In the genomic region with DNA sequence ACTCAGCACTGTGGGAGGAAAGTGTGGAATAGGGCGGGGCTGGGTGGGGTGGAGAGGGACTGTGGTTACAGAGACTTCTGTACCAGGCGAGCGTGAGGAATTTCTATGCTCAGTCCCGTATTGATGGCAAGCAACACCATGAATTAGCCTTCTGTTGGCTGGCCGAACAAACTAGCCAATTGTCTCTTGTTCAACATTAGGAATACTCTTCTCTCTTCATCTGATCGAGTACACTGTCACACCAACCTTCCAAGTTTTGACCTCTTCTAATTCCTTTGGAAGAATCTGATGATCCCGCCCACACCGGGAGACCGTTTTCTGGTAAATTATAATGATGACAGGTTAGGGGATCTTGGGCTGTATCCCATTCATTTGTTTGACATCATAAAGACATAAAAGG, we compare ENCODE assay signal across 8 mouse cellular contexts. TPM values are rescaled to one million over a fixed set of nuclear protein-coding genes. Genes with fewer than 3 reads are reported as not detected.
DNase-seq lines count a peak whose midpoint lies in the region; ATAC-seq and TF ChIP-seq lines count a peak whose summit lies in the region.

No protein-coding gene starts in this region.

- H3K4me1 ChIP-seq in kidney, postnatal 0 days (replicated peaks; ENCODE audit: insufficient read depth, low read length) = peaks cover 10% of the 10 kb centered on the region; the same call in 1 of the 2 replicates
- peaks cover 19% of the 10 kb centered on the region for H3K4me1 ChIP-seq in forebrain, embryonic 12.5 days
- H3K4me1 ChIP-seq in liver, adult 2 months (ENCODE audit: control insufficient read depth, insufficient read depth, low read length) = 0 out of 2 replicates have a peak, but pooled peaks cover 6% of the 10 kb centered on the region

- H3K4me3 ChIP-seq in kidney, postnatal 0 days (replicated peaks; ENCODE audit: low read depth, low read length) = peak overlapping the region; percentile 57
- peak overlapping the region; percentile 52 for H3K4me3 ChIP-seq in forebrain, embryonic 12.5 days (replicated peaks)
- peak overlapping the region; percentile 54 for H3K4me3 ChIP-seq in liver, adult 2 months (ENCODE audit: insufficient read depth, low read depth, low read length)

- ATAC-seq in kidney, postnatal 0 days (replicated peaks; ENCODE audit: low FRiP score, low read depth) = no peak
- ATAC-seq in forebrain, embryonic 12.5 days (ENCODE audit: low FRiP score) = peak; percentile 5; the same call in 1 of the 2 replicates

- peak overlapping the region; percentile 57 for H3K4me2 ChIP-seq in kidney, postnatal 0 days (ENCODE audit: low read length)
- H3K4me2 ChIP-seq in forebrain, embryonic 12.5 days = peak overlapping the region; percentile 79

- no peaks in the 10 kb centered on the region for H3K9me3 ChIP-seq in kidney, postnatal 0 days (replicated peaks; ENCODE audit: low read length)
- H3K9me3 ChIP-seq in forebrain, embryonic 12.5 days = no peaks in the 10 kb centered on the region

- WGBS in kidney, postnatal 0 days = 16% methylated on average over 9 of the region's 9 CpGs
- 16% methylated on average over 9 of the region's 9 CpGs for WGBS in forebrain, embryonic 12.5 days
- whole genome bisulfite sequencing in liver, adult 2 months = 9% methylated on average over 9 of the region's 9 CpGs

- H3K27me3 ChIP-seq in kidney, postnatal 0 days (ENCODE audit: insufficient read depth, low read length) = no peaks in the 10 kb centered on the region
- no peaks in the 10 kb centered on the region for H3K27me3 ChIP-seq in forebrain, embryonic 12.5 days
- H3K27me3 ChIP-seq in liver, adult 2 months (ENCODE audit: control insufficient read depth, insufficient read depth, low read length) = no peaks in the 10 kb centered on the region

- no peak for TF ChIP-seq CTCF in kidney, postnatal 0 days (IDR thresholded peaks at IDR 0.05; ENCODE audit: low read depth)
- no peak for TF ChIP-seq CTCF in liver, adult 2 months (IDR thresholded peaks at IDR 0.05; ENCODE audit: low read depth, low read length)

- no peaks in the 10 kb centered on the region for H3K36me3 ChIP-seq in kidney, postnatal 0 days (ENCODE audit: insufficient read depth, low read length)
- peaks cover 19% of the 10 kb centered on the region for H3K36me3 ChIP-seq in forebrain, embryonic 12.5 days (replicated peaks)
- 0 out of 2 replicates have a peak, but pooled peaks cover 3% of the 10 kb centered on the region for H3K36me3 ChIP-seq in liver, adult 2 months (ENCODE audit: control insufficient read depth, insufficient read depth, low read length)

- no peak for DNase-seq in kidney, postnatal 0 days (ENCODE audit: low spot score)
- DNase-seq in kidney, adult 8-10 months = no peak
- peak; percentile 33 for DNase-seq in adipocyte (ENCODE audit: low spot score)
- DNase-seq in liver, adult 2 months (ENCODE audit: extremely low read depth, low read depth, low spot score) = no peak
- peak; percentile 55 for DNase-seq in telencephalon, adult 2 months (ENCODE audit: low read depth, low spot score)
- DNase-seq in spleen, postnatal 36 days (ENCODE audit: low spot score in 2 of 2) = no peak
- DNase-seq in embryo, embryonic 9.5 days (ENCODE audit: extremely low spot score) = no peak

- H3K79me2 ChIP-seq in liver, adult 2 months (ENCODE audit: control insufficient read depth, insufficient read depth, low read length) = no peaks in the 10 kb centered on the region

- H3K27ac ChIP-seq in kidney, postnatal 0 days = no peak overlapping the region
- no peak overlapping the region for H3K27ac ChIP-seq in forebrain, embryonic 12.5 days
- no peak overlapping the region for H3K27ac ChIP-seq in liver, adult 2 months (replicated peaks; ENCODE audit: insufficient read depth, low read depth, low read length)

- peak overlapping the region; percentile 13 for H3K9ac ChIP-seq in kidney, postnatal 0 days (ENCODE audit: low read depth, low read length)
- H3K9ac ChIP-seq in forebrain, embryonic 12.5 days = peak overlapping the region; percentile 59
- no peak overlapping the region for H3K9ac ChIP-seq in liver, adult 2 months (ENCODE audit: low read depth, low read length)

- TF ChIP-seq POLR2A in liver, adult 2 months (IDR thresholded peaks at IDR 0.05; ENCODE audit: extremely low read depth, insufficient read depth, low read length) = no peak

RNA-seq across cellular contexts. Expression of gene Mmachc, which starts 0.5 kb away (rescaled TPM):
- 20.3 and 21.8 TPM in 2 replicates for polyA plus RNA-seq in kidney, postnatal 0 days (2015; fragmentation: Nextera tagmentation; extraction: Ambion mirVana)
- polyA plus RNA-seq in forebrain, embryonic 12.5 days (2016; fragmentation: Nextera tagmentation; extraction: Ambion mirVana) = 36.0 and 37.3 TPM in 2 replicates
- 10.3 and 11.3 TPM in 2 replicates for total RNA-seq in liver, adult 2 months (2014; rRNA removed)
- polyA plus RNA-seq in liver, adult 2 months (2012; rRNA removed) = 15.7 and 17.3 TPM in 2 replicates

RNA-seq across cellular contexts. Expression of gene Ccdc163, which starts 0.6 kb away (rescaled TPM):
- 24.5 and 25.8 TPM in 2 replicates for polyA plus RNA-seq in kidney, postnatal 0 days (2015; fragmentation: Nextera tagmentation; extraction: Ambion mirVana)
- polyA plus RNA-seq in forebrain, embryonic 12.5 days (2016; fragmentation: Nextera tagmentation; extraction: Ambion mirVana) = 26.6 and 28.5 TPM in 2 replicates
- total RNA-seq in liver, adult 2 months (2014; rRNA removed) = 2.7 and 4.2 TPM in 2 replicates
- polyA plus RNA-seq in liver, adult 2 months (2012; rRNA removed) = 9.3 and 13.1 TPM in 2 replicates

RNA-seq across cellular contexts. Expression of gene Tesk2, which starts 13.1 kb away (rescaled TPM):
- polyA plus RNA-seq in kidney, postnatal 0 days (2015; fragmentation: Nextera tagmentation; extraction: Ambion mirVana) = 8.0 and 8.3 TPM in 2 replicates
- 6.5 and 6.7 TPM in 2 replicates for polyA plus RNA-seq in forebrain, embryonic 12.5 days (2016; fragmentation: Nextera tagmentation; extraction: Ambion mirVana)
- total RNA-seq in liver, adult 2 months (2014; rRNA removed) = 11.5 and 13.6 TPM in 2 replicates
- polyA plus RNA-seq in liver, adult 2 months (2012; rRNA removed) = 7.2 and 7.8 TPM in 2 replicates

RNA-seq across cellular contexts. Expression of gene Prdx1, which starts 22.3 kb away (rescaled TPM):
- polyA plus RNA-seq in kidney, postnatal 0 days (2015; fragmentation: Nextera tagmentation; extraction: Ambion mirVana) = 2,101 and 2,104 TPM in 2 replicates
- polyA plus RNA-seq in forebrain, embryonic 12.5 days (2016; fragmentation: Nextera tagmentation; extraction: Ambion mirVana) = 914 and 930 TPM in 2 replicates
- 868 and 925 TPM in 2 replicates for total RNA-seq in liver, adult 2 months (2014; rRNA removed)
- 376 and 421 TPM in 2 replicates for polyA plus RNA-seq in liver, adult 2 months (2012; rRNA removed)

RNA-seq across cellular contexts. Expression of gene Akr1a1, which starts 56.2 kb away (rescaled TPM):
- 966 and 1,010 TPM in 2 replicates for polyA plus RNA-seq in kidney, postnatal 0 days (2015; fragmentation: Nextera tagmentation; extraction: Ambion mirVana)
- 513 and 521 TPM in 2 replicates for polyA plus RNA-seq in forebrain, embryonic 12.5 days (2016; fragmentation: Nextera tagmentation; extraction: Ambion mirVana)
- total RNA-seq in liver, adult 2 months (2014; rRNA removed) = 337 and 363 TPM in 2 replicates
- 517 and 533 TPM in 2 replicates for polyA plus RNA-seq in liver, adult 2 months (2012; rRNA removed)

Comparison
In these comparisons a context has a peak if more than half of its experiments do, and no peak if none do; other contexts are left out.
1. DNase-seq: peak in adipocyte (single experiment) and telencephalon, adult 2 months (single experiment); none in kidney, postnatal 0 days (single experiment), kidney, adult 8-10 months (0 of 2), liver, adult 2 months (single experiment), spleen, postnatal 36 days (0 of 2) and embryo, embryonic 9.5 days (single experiment).
2. Peak in every context shown above with its lines, with median percentiles within 50 percentile points of each other: H3K4me3 ChIP-seq.